Mouse (Mus musculus): Measurements from ENCODE around the gene Kcnq5. TPM values are rescaled to one million over a fixed set of nuclear protein-coding genes. Genes with fewer than 3 reads are reported as not detected.

The Kcnq5 gene
- polyA plus RNA-seq, 1 experiment from 2014 or later, result 0.30 TPM

GRCm38 (mm10) chr1:21721246-21721645, 240.5 kb downstream of the Kcnq5 start:
- no peak for ATAC-seq (ENCODE audit: low FRiP score)

DNA sequence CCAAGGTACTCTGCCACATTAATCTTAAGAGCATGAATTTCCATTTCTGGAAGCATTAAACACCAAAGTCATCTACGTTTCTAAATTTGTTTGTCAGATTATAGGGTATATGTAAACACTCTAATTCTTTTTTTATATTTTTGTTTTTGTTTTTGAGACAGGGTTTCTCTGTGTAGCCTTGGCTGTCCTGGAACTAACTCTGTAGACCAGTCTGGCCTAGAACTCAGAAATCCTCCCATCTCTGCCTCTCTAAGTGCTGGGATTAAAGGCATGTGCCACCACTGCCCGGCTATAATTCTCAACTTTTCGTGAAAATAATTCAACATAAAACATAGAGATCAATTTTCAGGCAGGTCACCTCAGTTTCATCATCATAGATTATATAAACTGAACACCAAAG, 246.9 kb downstream of the Kcnq5 start:
- H3K36me3 ChIP-seq (ENCODE audit: control insufficient read depth, insufficient read depth, low read length), result no peaks in the 10 kb centered on the region
- H3K4me2 ChIP-seq, result no peak overlapping the region
- WGBS, result 84% methylated on average over 3 of the region's 3 CpGs
- no peak overlapping the region for H3K4me3 ChIP-seq (ENCODE audit: low read depth, low read length)
- no peak for ATAC-seq (ENCODE audit: low FRiP score)
- no peaks in the 10 kb centered on the region for H3K9me3 ChIP-seq (ENCODE audit: control insufficient read depth, low read length)
- H3K27ac ChIP-seq (ENCODE audit: low read depth, low read length), result no peak overlapping the region
- no peaks in the 10 kb centered on the region for H3K4me1 ChIP-seq (ENCODE audit: control insufficient read depth, insufficient read depth, low read length)
- no peak for DNase-seq (ENCODE audit: low spot score, missing footprints)
- H3K27me3 ChIP-seq (ENCODE audit: control insufficient read depth, insufficient read depth, low read length), result no peaks in the 10 kb centered on the region
- H3K9ac ChIP-seq (ENCODE audit: low read length), result no peak overlapping the region

More at GRCm38 (mm10) chr1:21721246-21721645, 240.5 kb downstream of the Kcnq5 start:
- Histone ChIP-seq H3K36me3 (ENCODE audit: control insufficient read depth, insufficient read depth, low read length) (no peaks in the 10 kb centered on the region), H3K9me3 (ENCODE audit: control insufficient read depth, low read length) (no peaks in the 10 kb centered on the region), H3K4me1 (ENCODE audit: control insufficient read depth, insufficient read depth, low read length) (no peaks in the 10 kb centered on the region), H3K9ac (ENCODE audit: low read length) (no peak overlapping the region), H3K4me3 (ENCODE audit: low read depth, low read length) (no peak overlapping the region), H3K27ac (ENCODE audit: low read depth, low read length) (no peak overlapping the region), H3K27me3 (ENCODE audit: control insufficient read depth, insufficient read depth, low read length) (no peaks in the 10 kb centered on the region), H3K4me2 (no peak overlapping the region)
- DNase-seq (ENCODE audit: low spot score, missing footprints), result no peak

DNA sequence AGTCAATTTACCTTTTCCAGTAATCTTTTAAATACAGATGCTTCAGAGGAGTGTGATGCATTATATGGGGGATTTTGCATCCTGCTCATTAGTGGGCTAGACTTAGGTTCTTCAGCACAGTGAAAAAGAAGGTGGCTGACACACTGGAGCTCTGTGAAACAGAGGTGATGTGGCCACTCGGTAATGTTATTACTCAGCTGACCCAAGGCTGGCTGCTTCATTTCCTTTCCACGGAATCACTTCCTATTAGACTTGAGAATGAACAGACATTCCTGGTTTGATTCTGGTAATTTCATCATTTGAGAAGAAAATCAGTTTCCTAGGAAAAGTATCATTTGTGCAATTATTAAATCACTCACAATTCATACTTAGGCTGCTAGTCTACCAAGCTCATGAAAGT, 249.0 kb downstream of the Kcnq5 start:
- DNase-seq (ENCODE audit: low spot score, missing footprints) (no peak), ATAC-seq (ENCODE audit: low FRiP score) (no peak)
- H3K27ac ChIP-seq (ENCODE audit: low read depth, low read length), result no peak overlapping the region
- WGBS, result 82% methylated on average over 2 of the region's 2 CpGs
- no peaks in the 10 kb centered on the region for H3K36me3 ChIP-seq (ENCODE audit: control insufficient read depth, insufficient read depth, low read length)
- H3K4me1 ChIP-seq (ENCODE audit: control insufficient read depth, insufficient read depth, low read length), result no peaks in the 10 kb centered on the region
- no peak overlapping the region for H3K4me2 ChIP-seq
- no peaks in the 10 kb centered on the region for H3K9me3 ChIP-seq (ENCODE audit: control insufficient read depth, low read length)
- H3K9ac ChIP-seq (ENCODE audit: low read length), result no peak overlapping the region
- no peak overlapping the region for H3K4me3 ChIP-seq (ENCODE audit: low read depth, low read length)
- H3K27me3 ChIP-seq (ENCODE audit: control insufficient read depth, insufficient read depth, low read length), result no peaks in the 10 kb centered on the region

GRCm38 (mm10) chr1:21690458-21690857, 271.3 kb downstream of the Kcnq5 start:
- no peaks in the 10 kb centered on the region for H3K27me3 ChIP-seq (ENCODE audit: control insufficient read depth, insufficient read depth, low read length)
- no peaks in the 10 kb centered on the region for H3K9me3 ChIP-seq (ENCODE audit: control insufficient read depth, low read length)
- H3K27ac ChIP-seq (ENCODE audit: low read depth, low read length), result no peak overlapping the region
- H3K4me3 ChIP-seq (ENCODE audit: low read depth, low read length), result no peak overlapping the region
- WGBS, result 83% methylated on average over 2 of the region's 2 CpGs
- H3K4me2 ChIP-seq, result no peak overlapping the region
- no peaks in the 10 kb centered on the region for H3K36me3 ChIP-seq (ENCODE audit: control insufficient read depth, insufficient read depth, low read length)
- DNase-seq (ENCODE audit: low spot score, missing footprints) (no peak), ATAC-seq (ENCODE audit: low FRiP score) (no peak)
- no peaks in the 10 kb centered on the region for H3K4me1 ChIP-seq (ENCODE audit: control insufficient read depth, insufficient read depth, low read length)
- no peak overlapping the region for H3K9ac ChIP-seq (ENCODE audit: low read length)

GRCm38 (mm10) chr1:21688918-21689317, 272.8 kb downstream of the Kcnq5 start:
- Histone ChIP-seq H3K4me1 (ENCODE audit: control insufficient read depth, insufficient read depth, low read length) (no peaks in the 10 kb centered on the region), H3K27me3 (ENCODE audit: control insufficient read depth, insufficient read depth, low read length) (no peaks in the 10 kb centered on the region), H3K27ac (ENCODE audit: low read depth, low read length) (no peak overlapping the region), H3K4me2 (no peak overlapping the region), H3K9me3 (ENCODE audit: control insufficient read depth, low read length) (no peaks in the 10 kb centered on the region), H3K9ac (ENCODE audit: low read length) (no peak overlapping the region), H3K36me3 (ENCODE audit: control insufficient read depth, insufficient read depth, low read length) (no peaks in the 10 kb centered on the region), H3K4me3 (ENCODE audit: low read depth, low read length) (no peak overlapping the region)
- 67% methylated on average over 1 of the region's 1 CpGs for WGBS
- no peak for ATAC-seq (ENCODE audit: low FRiP score)
- no peak for DNase-seq (ENCODE audit: low spot score, missing footprints)

- H3K9me3 ChIP-seq (ENCODE audit: control insufficient read depth, low read length), result no peaks in the 10 kb centered on the region
- WGBS, result 85% methylated on average over 3 of the region's 3 CpGs
- no peaks in the 10 kb centered on the region for H3K36me3 ChIP-seq (ENCODE audit: control insufficient read depth, insufficient read depth, low read length)
- H3K27ac ChIP-seq (ENCODE audit: low read depth, low read length), result no peak overlapping the region
- no peak for DNase-seq (ENCODE audit: low spot score, missing footprints)
- no peaks in the 10 kb centered on the region for H3K27me3 ChIP-seq (ENCODE audit: control insufficient read depth, insufficient read depth, low read length)
- ATAC-seq (ENCODE audit: low FRiP score), result no peak
- no peak overlapping the region for H3K9ac ChIP-seq (ENCODE audit: low read length)
- no peak overlapping the region for H3K4me2 ChIP-seq
- no peaks in the 10 kb centered on the region for H3K4me1 ChIP-seq (ENCODE audit: control insufficient read depth, insufficient read depth, low read length)
- no peak overlapping the region for H3K4me3 ChIP-seq (ENCODE audit: low read depth, low read length)
Observed at GRCm38 (mm10) chr1:21684444-21684843, 277.3 kb downstream of the Kcnq5 start.

DNA sequence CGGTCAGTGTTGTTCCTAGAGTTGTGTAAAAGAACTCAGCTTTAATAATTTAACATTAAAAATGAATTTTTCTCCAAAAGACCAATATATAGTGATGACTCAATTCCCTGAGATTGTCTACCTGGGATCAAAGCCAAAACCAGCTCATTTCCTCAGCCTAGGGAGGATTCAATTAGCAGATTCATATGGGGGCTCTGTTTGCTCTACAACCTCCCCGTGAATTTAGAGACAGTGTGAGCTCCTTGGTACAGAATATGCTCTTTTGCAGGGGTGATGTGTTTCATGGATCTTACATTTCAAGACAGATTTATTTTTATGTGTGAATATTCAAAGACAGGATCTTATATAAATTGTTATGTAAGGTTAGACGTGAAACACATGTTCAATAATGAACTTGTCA, 284.9 kb downstream of the Kcnq5 start:
- H3K9me3 ChIP-seq (ENCODE audit: control insufficient read depth, low read length), result no peaks in the 10 kb centered on the region
- H3K27me3 ChIP-seq (ENCODE audit: control insufficient read depth, insufficient read depth, low read length), result no peaks in the 10 kb centered on the region
- no peak overlapping the region for H3K9ac ChIP-seq (ENCODE audit: low read length)
- no peak overlapping the region for H3K4me2 ChIP-seq
- ATAC-seq (ENCODE audit: low FRiP score) (no peak), DNase-seq (ENCODE audit: low spot score, missing footprints) (no peak)
- H3K27ac ChIP-seq (ENCODE audit: low read depth, low read length), result no peak overlapping the region
- H3K36me3 ChIP-seq (ENCODE audit: control insufficient read depth, insufficient read depth, low read length), result no peaks in the 10 kb centered on the region
- H3K4me3 ChIP-seq (ENCODE audit: low read depth, low read length), result no peak overlapping the region
- no peaks in the 10 kb centered on the region for H3K4me1 ChIP-seq (ENCODE audit: control insufficient read depth, insufficient read depth, low read length)
- WGBS, result 92% methylated on average over 3 of the region's 3 CpGs

- DNase-seq (ENCODE audit: low spot score, missing footprints) (no peak), ATAC-seq (ENCODE audit: low FRiP score) (no peak)
- no peaks in the 10 kb centered on the region for H3K36me3 ChIP-seq (ENCODE audit: control insufficient read depth, insufficient read depth, low read length)
- H3K4me2 ChIP-seq, result no peak overlapping the region
- no peak overlapping the region for H3K27ac ChIP-seq (ENCODE audit: low read depth, low read length)
- WGBS, result 92% methylated on average over 3 of the region's 3 CpGs
- no peaks in the 10 kb centered on the region for H3K27me3 ChIP-seq (ENCODE audit: control insufficient read depth, insufficient read depth, low read length)
- no peak overlapping the region for H3K9ac ChIP-seq (ENCODE audit: low read length)
- no peaks in the 10 kb centered on the region for H3K9me3 ChIP-seq (ENCODE audit: control insufficient read depth, low read length)
- H3K4me3 ChIP-seq (ENCODE audit: low read depth, low read length), result no peak overlapping the region
- no peaks in the 10 kb centered on the region for H3K4me1 ChIP-seq (ENCODE audit: control insufficient read depth, insufficient read depth, low read length)
Observed at GRCm38 (mm10) chr1:21660840-21661239, 300.9 kb downstream of the Kcnq5 start.

DNA sequence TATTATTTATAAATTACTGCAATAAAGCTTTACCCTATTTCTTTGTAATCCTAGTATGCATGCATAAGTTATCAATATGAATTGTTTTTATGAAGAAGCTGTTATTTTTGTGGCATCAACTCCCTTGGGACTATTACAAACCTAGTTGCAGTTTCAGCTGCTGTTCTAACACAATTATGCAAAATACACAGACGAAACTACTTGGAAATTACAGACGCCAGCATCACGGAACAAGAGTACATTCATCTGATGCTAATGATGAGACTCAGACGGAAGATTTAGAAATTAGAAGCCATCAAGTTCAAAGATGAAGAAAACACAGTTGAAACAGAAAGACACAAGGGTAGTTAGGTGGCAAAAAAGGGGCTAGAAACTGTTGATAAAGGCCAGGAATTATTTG, 310.9 kb downstream of the Kcnq5 start:
- no peak overlapping the region for H3K4me3 ChIP-seq (ENCODE audit: low read depth, low read length)
- H3K9me3 ChIP-seq (ENCODE audit: control insufficient read depth, low read length), result no peaks in the 10 kb centered on the region
- H3K4me1 ChIP-seq (ENCODE audit: control insufficient read depth, insufficient read depth, low read length), result no peaks in the 10 kb centered on the region
- no peaks in the 10 kb centered on the region for H3K36me3 ChIP-seq (ENCODE audit: control insufficient read depth, insufficient read depth, low read length)
- no peak for DNase-seq (ENCODE audit: low spot score, missing footprints)
- WGBS, result 81% methylated on average over 4 of the region's 4 CpGs
- no peak overlapping the region for H3K9ac ChIP-seq (ENCODE audit: low read length)
- no peaks in the 10 kb centered on the region for H3K27me3 ChIP-seq (ENCODE audit: control insufficient read depth, insufficient read depth, low read length)
- no peak for ATAC-seq (ENCODE audit: low FRiP score)
- no peak overlapping the region for H3K27ac ChIP-seq (ENCODE audit: low read depth, low read length)
- no peak overlapping the region for H3K4me2 ChIP-seq

DNA sequence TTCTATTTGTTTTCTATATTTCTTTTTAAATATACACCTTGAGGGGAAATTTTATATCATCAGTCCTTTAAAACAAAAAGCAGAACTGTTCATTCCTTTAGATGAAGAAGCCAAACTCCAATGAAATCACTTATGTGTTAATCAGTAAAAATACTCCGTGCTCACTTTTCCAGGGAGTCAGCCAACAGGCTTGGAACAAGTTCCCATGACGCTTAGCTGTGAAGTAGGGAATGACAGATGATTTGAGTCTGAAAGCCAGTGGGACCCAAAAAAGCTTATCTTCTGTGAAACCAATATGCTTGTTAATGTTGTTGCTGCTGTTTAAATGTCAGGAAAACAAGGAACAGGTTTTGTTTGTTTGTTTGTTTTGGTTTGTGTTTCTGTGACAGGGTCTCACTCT, 326.3 kb downstream of the Kcnq5 start:
- no peak for DNase-seq (ENCODE audit: low spot score, missing footprints)
- H3K27ac ChIP-seq (ENCODE audit: low read depth, low read length), result no peak overlapping the region
- no peaks in the 10 kb centered on the region for H3K27me3 ChIP-seq (ENCODE audit: control insufficient read depth, insufficient read depth, low read length)
- ATAC-seq (ENCODE audit: low FRiP score), result no peak
- no peak overlapping the region for H3K9ac ChIP-seq (ENCODE audit: low read length)
- H3K4me1 ChIP-seq (ENCODE audit: control insufficient read depth, insufficient read depth, low read length), result no peaks in the 10 kb centered on the region
- no peaks in the 10 kb centered on the region for H3K9me3 ChIP-seq (ENCODE audit: control insufficient read depth, low read length)
- no peak overlapping the region for H3K4me3 ChIP-seq (ENCODE audit: low read depth, low read length)
- WGBS, result 75% methylated on average over 2 of the region's 2 CpGs
- no peaks in the 10 kb centered on the region for H3K36me3 ChIP-seq (ENCODE audit: control insufficient read depth, insufficient read depth, low read length)
- H3K4me2 ChIP-seq, result no peak overlapping the region

All from midbrain, embryonic 11.5 days (tissue).